ENCODE assay signal across 14 mouse cellular contexts in the genomic region with DNA sequence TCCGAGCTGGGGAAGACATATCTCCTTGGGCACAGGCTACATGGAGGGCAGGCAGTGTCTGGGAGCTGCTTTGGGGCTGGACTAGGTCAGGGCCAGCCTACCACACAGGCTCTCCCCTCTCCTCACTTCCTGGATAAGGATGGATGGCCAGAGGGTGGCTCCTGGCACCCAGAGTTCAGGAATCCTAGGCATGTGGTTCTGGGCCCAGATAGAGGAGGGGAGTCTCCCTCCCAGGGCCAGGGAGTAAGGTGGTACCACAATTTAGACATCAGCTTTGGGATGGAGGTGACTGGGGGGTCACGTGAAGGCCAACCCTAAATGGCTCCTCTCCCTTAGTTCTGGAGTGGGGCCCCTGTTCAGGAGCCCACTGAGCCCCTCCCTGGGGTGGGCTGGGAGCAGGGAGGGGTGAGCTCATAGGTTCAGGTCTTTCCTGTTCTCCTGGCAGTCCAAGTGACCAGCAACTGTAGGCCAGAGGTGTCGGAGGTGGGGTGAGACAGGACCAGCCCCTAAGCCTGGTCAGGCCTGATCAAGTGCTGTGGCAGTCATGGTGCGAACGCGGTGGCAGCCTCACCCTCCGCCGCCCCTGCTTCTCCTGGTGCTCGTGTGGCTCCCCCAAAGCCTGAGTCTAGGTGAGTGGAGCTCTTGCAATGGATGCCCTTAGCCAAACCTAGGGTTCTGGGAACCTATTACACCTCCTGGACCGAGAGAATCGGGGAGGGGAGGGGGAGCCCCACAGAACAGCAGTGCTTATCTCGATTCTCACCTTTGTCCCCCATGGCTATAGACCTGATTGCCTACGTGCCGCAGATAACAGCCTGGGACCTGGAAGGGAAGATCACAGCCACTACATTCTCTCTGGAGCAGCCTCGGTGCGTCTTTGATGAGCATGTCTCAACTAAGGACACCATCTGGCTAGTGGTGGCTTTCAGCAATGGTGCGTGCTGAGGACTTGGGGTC. TPM values are rescaled to one million over a fixed set of nuclear protein-coding genes. Genes with fewer than 3 reads are reported as not detected.
DNase-seq lines count a peak whose midpoint lies in the region; ATAC-seq lines count a peak whose summit lies in the region.
"Had no signal": no experiment of that assay in that cellular context is flagged by ENCODE, and none has a peak within 500 bp of the region (broad histone marks: within the 10 kb centered on the region; RNA-seq: fewer than 3 reads in every experiment).

A gene (plus strand): TSS at position 239 of the 957 bp plus-strand sequence.

- no peak for DNase-seq in adrenal gland, postnatal 4 days (ENCODE audit: low spot score in 2 of 2)
- DNase-seq in adrenal gland, adult (ENCODE audit: inconsistent age in 2 of 2, low spot score in 1 of 2): no peak
- DNase-seq in intestine, embryonic 14.5 days (ENCODE audit: low spot score): peak; percentile 62
- DNase-seq in natural killer cell, adult 2 months (ENCODE audit: low spot score in 2 of 2): no peak
- no peak for DNase-seq in cerebellum, postnatal 36 days

- 53% methylated on average over 17 of the region's 17 CpGs for WGBS in intestine, embryonic 14.5 days
- whole genome bisulfite sequencing in stomach, embryonic 16.5 days: 57% methylated on average over 17 of the region's 17 CpGs

- H3K36me3 ChIP-seq in megakaryocyte, embryonic 14.5 days (replicated peaks; ENCODE audit: low read length): no peaks in the 10 kb centered on the region
- no peaks in the 10 kb centered on the region for H3K36me3 ChIP-seq in intestine, embryonic 14.5 days (ENCODE audit: control insufficient read depth, insufficient read depth, low read length)
- H3K36me3 ChIP-seq in stomach, embryonic 16.5 days (ENCODE audit: control insufficient read depth, insufficient read depth, low read length): no peaks in the 10 kb centered on the region
- H3K36me3 ChIP-seq: G1E; midbrain, embryonic 12.5 days; neural tube, embryonic 13.5 days had no signal

- H3K27ac ChIP-seq in intestine, embryonic 14.5 days (ENCODE audit: low read depth): peak within 1 kb of the TSS; percentile 17; the same call in 1 of the 2 replicates
- H3K27ac ChIP-seq in stomach, embryonic 16.5 days (ENCODE audit: low read length): peak within 1 kb of the TSS; percentile 24; the same call in 1 of the 2 replicates
- H3K27ac ChIP-seq: hindbrain, postnatal 0 days; layer of hippocampus, adult 2 months; midbrain, embryonic 12.5 days; neural tube, embryonic 13.5 days had no signal

- no peak within 1 kb of the TSS for H3K9ac ChIP-seq in intestine, embryonic 14.5 days (ENCODE audit: low read length)
- H3K9ac ChIP-seq in stomach, embryonic 16.5 days (ENCODE audit: low read length): no peak within 1 kb of the TSS
- H3K9ac ChIP-seq: midbrain, embryonic 12.5 days; neural tube, embryonic 13.5 days had no signal

- peak within 1 kb of the TSS; percentile 15 for H3K4me3 ChIP-seq in megakaryocyte, embryonic 14.5 days (replicated peaks)
- H3K4me3 ChIP-seq in intestine, embryonic 14.5 days (ENCODE audit: low read depth, low read length): 0 out of 2 replicates have a peak within 1 kb of the TSS, but pooled peaks have one; percentile 7
- H3K4me3 ChIP-seq in stomach, embryonic 16.5 days (replicated peaks; ENCODE audit: low read length): peak within 1 kb of the TSS; percentile 18
- H3K4me3 ChIP-seq: layer of hippocampus, adult 2 months; midbrain, embryonic 12.5 days; neural tube, embryonic 13.5 days had no signal

- H3K27me3 ChIP-seq in megakaryocyte, embryonic 14.5 days (replicated peaks): peaks cover 32% of the 10 kb centered on the region
- H3K27me3 ChIP-seq in intestine, embryonic 14.5 days (replicated peaks; ENCODE audit: control insufficient read depth, insufficient read depth, low read length): no peaks in the 10 kb centered on the region
- no peaks in the 10 kb centered on the region for H3K27me3 ChIP-seq in stomach, embryonic 16.5 days (ENCODE audit: control insufficient read depth, insufficient read depth, low read length)
- H3K27me3 ChIP-seq: midbrain, embryonic 12.5 days; neural tube, embryonic 13.5 days had no signal

- H3K4me2 ChIP-seq in intestine, embryonic 14.5 days (ENCODE audit: low read length): no peak within 1 kb of the TSS
- H3K4me2 ChIP-seq in stomach, embryonic 16.5 days (ENCODE audit: low read depth, low read length): peak within 1 kb of the TSS; percentile 5; the same call in 1 of the 2 replicates
- H3K4me2 ChIP-seq: midbrain, embryonic 12.5 days; neural tube, embryonic 13.5 days had no signal

- ATAC-seq in megakaryocyte, adult 5-6 weeks (ENCODE audit: poor library complexity, severe bottlenecking): no peak
- peak; percentile 50 for ATAC-seq in intestine, embryonic 14.5 days (replicated peaks; ENCODE audit: low FRiP score, low TSS enrichment, low read depth)
- ATAC-seq in stomach, embryonic 16.5 days (ENCODE audit: insufficient read depth, low FRiP score): peak; percentile 74
- ATAC-seq: activated CD4-positive, CD25-positive, alpha-beta regulatory T cell, adult 4 months; hindbrain, postnatal 0 days had no signal

- H3K9me3 ChIP-seq in megakaryocyte, embryonic 14.5 days: peaks cover 7% of the 10 kb centered on the region
- H3K9me3 ChIP-seq in intestine, embryonic 14.5 days (ENCODE audit: control insufficient read depth, low read length): no peaks in the 10 kb centered on the region
- no peaks in the 10 kb centered on the region for H3K9me3 ChIP-seq in stomach, embryonic 16.5 days (replicated peaks; ENCODE audit: control insufficient read depth, low read length)
- H3K9me3 ChIP-seq: G1E; midbrain, embryonic 12.5 days; neural tube, embryonic 13.5 days had no signal

- peaks cover 33% of the 10 kb centered on the region for H3K4me1 ChIP-seq in megakaryocyte, embryonic 14.5 days
- no peaks in the 10 kb centered on the region for H3K4me1 ChIP-seq in intestine, embryonic 14.5 days (replicated peaks; ENCODE audit: control insufficient read depth, insufficient read depth, low read length)
- peaks cover 3% of the 10 kb centered on the region; the same call in 1 of the 2 replicates for H3K4me1 ChIP-seq in stomach, embryonic 16.5 days (ENCODE audit: control insufficient read depth, insufficient read depth, low read length)
- H3K4me1 ChIP-seq: midbrain, embryonic 12.5 days; neural tube, embryonic 13.5 days had no signal

RNA-seq across cellular contexts. Expression of the gene that starts here (rescaled TPM):
- 10 to 100 TPM; 14.2 to 15.0 TPM for total RNA-seq in adrenal gland, postnatal 4 days (2021)
- 0.06 TPM in 1 of 2 replicates, not detected in the other for polyA plus RNA-seq in megakaryocyte, embryonic 14.5 days (2012; ENCODE audit: insufficient read depth, low replicate concordance)
- total RNA-seq in megakaryocyte, adult 5-6 weeks (2015): not detected in 2 replicates
- total RNA-seq in megakaryocyte, adult 5-6 weeks (2017): not detected in 2 replicates
- 52.1 and 53.5 TPM in 2 replicates for polyA plus RNA-seq in intestine, embryonic 14.5 days (2014; fragmentation: Nextera tagmentation; extraction: Ambion mirVana)
- 34.0 and 38.2 TPM in 2 replicates for polyA plus RNA-seq in stomach, embryonic 16.5 days (2015; fragmentation: Nextera tagmentation; extraction: Ambion mirVana)
- total RNA-seq: hindbrain, postnatal 0 days; layer of hippocampus, adult 2 months had no signal
- polyA plus RNA-seq: activated CD4-positive, CD25-positive, alpha-beta regulatory T cell, adult 4 months; G1E; hindbrain, postnatal 0 days had no signal

Comparison
In these comparisons a context has a peak if more than half of its experiments do, and no peak if none do; other contexts are left out.
1. RNA of the gene that starts here (total RNA-seq): 14.2 to 15.0 TPM in adrenal gland, postnatal 4 days; not detected in megakaryocyte, adult 5-6 weeks; every median in the first group is over 10 times any median in the second.
2. RNA of the gene that starts here (polyA plus RNA-seq): 52.1 to 53.5 TPM in intestine, embryonic 14.5 days and 34.0 to 38.2 TPM in stomach, embryonic 16.5 days; 0.06 TPM in megakaryocyte, embryonic 14.5 days; every median in the first group is over 10 times any median in the second.
3. Peak in every context shown above with its lines, with median percentiles within 50 percentile points of each other: H3K4me3 ChIP-seq.